Mouse (Mus musculus) lung, postnatal 0 days (tissue): ENCODE data around the gene Nyap1. TPM values are rescaled to one million over a fixed set of nuclear protein-coding genes. Genes with fewer than 3 reads are reported as not detected.

ENCODE experiments used
- ATAC-seq: fragments of 200-750 bp; cut with Nextera tagmentation; 2 replicates; pipeline ENCODE4 v1.8.0; 2017; ENCODE audit warnings: moderate library complexity
- DNase-seq: peaks from one replicate; pipeline ENCODE4 v3.0.0-alpha.2; 2016; ENCODE audit warnings: low spot score
- H3K27ac ChIP-seq: fragments of 300-500 bp; sonication (generic); 2 replicates; pipeline ENCODE4 v1.5.1; 2014; ENCODE audit warnings: antibody characterized with exemption, mild to moderate bottlenecking, low read length, mixed read lengths
- H3K27me3 ChIP-seq: fragments of 300-500 bp; sonication (generic); replicated peaks from 2 replicates; pipeline ENCODE4 v1.6.1; 2014; ENCODE audit warnings: low read length, mixed read lengths; ENCODE audit not compliant: insufficient read depth
- H3K36me3 ChIP-seq: fragments of 300-500 bp; sonication (generic); 2 replicates; pipeline ENCODE4 v1.6.1; 2014; ENCODE audit warnings: low read length, mixed read lengths; ENCODE audit not compliant: insufficient read depth
- H3K4me1 ChIP-seq: fragments of 300-500 bp; sonication (generic); 2 replicates; pipeline ENCODE4 v1.6.1; 2014; ENCODE audit warnings: antibody characterized with exemption, low read depth, low read length, mixed read lengths; ENCODE audit not compliant: insufficient read depth
- H3K4me2 ChIP-seq: fragments of 300-500 bp; sonication (generic); replicated peaks from 2 replicates; pipeline ENCODE4 v1.6.1; 2014; ENCODE audit warnings: low read depth, mild to moderate bottlenecking, low read length, moderate library complexity, mixed read lengths
- H3K4me3 ChIP-seq: fragments of 300-500 bp; sonication (generic); 2 replicates; pipeline ENCODE4 v1.5.1; 2014; ENCODE audit warnings: low read depth, low read length
- H3K9ac ChIP-seq: fragments of 300-500 bp; sonication (generic); replicated peaks from 2 replicates; pipeline ENCODE4 v1.6.1; 2014; ENCODE audit warnings: low read depth, mild to moderate bottlenecking
- H3K9me3 ChIP-seq: fragments of 300-500 bp; sonication (generic); 2 replicates; pipeline ENCODE4 v1.6.1; 2016; ENCODE audit warnings: low read length, mixed read lengths
- CTCF ChIP-seq: IDR thresholded peaks from 2 replicates; pipeline ENCODE4 v1.5.1; 2016; ENCODE audit warnings: antibody characterized with exemption, mild to moderate bottlenecking
- EP300 ChIP-seq: IDR thresholded peaks from 2 replicates; pipeline ENCODE4 v1.6.1; 2016; ENCODE audit warnings: antibody characterized with exemption, mild to moderate bottlenecking, control low read depth
- WGBS: fragments of 180-500 bp; shearing (Covaris S2); extraction: QIAGEN DNeasy Blood & Tissue Kit; methylation state at CpG from one replicate; pipeline ENCODE4 v1.1.7; 2014; 5-methylcytosine and 5-hydroxymethylcytosine counted together
- polyA plus RNA-seq: library from polyadenylated mRNA; unstranded; fragments of >200 nt; fragmentation: Nextera tagmentation; extraction: Ambion mirVana; gene quantifications from 2 replicates; pipeline ENCODE4 v1.2.1, GENCODE M21; 2015

Gene Nyap1
- polyA plus RNA-seq, 1 experiment from 2014 or later: 0.51 TPM

DNA sequence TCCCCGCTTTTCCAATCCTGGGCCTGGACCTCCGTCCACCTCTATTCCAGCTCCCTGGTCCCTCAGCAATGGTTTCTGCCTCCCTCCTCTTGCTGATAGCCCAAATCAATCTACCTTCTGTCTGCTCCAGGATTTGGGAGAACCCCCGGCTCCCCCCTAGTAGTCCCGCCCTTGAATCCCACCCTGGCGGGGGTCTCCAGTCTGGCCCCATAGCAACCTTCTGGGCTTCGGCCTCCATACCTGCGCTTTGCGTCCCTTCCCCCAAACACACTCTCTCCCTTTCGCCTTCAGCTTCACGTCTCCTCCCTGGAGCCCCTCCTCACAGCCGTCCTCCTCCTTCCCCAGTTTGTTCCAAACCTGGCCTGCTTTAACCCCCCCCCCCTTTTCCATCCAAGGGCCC, 901 bp downstream of the Nyap1 start:
- Histone ChIP-seq H3K4me1 (no peaks in the 10 kb centered on the region), H3K4me2 (peak overlapping the region; percentile 94), H3K27ac (no peak overlapping the region), H3K9ac (0 out of 2 replicates have a peak overlapping the region, but pooled peaks have one; percentile 34), H3K9me3 (no peaks in the 10 kb centered on the region), H3K36me3 (no peaks in the 10 kb centered on the region), H3K27me3 (no peaks in the 10 kb centered on the region), H3K4me3 (peak overlapping the region; percentile 57)
- DNase-seq (no peak), ATAC-seq (no peak)
- 21% methylated on average over 11 of the region's 11 CpGs for WGBS
- TF ChIP-seq CTCF (no peak), EP300 (no peak)

DNA sequence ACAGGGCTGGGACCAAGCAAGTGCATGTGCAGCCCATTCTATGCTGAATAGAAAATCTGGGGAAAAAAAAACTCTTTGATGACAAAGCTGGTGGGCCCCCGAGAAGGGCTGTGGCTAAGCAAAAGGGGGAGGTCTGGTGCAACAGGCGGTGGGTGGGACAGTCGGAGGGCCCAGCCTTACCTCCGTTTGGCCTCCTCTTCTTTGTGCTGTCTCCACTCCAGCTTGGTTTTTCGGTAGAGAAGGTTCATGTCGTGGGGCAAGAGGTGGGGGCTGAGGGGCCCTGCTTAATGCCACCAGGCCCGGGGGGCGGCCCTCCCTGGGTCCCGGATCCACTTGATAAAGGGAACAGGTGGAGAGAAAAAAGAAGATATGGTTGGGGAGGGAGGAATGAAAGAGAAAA, 1.9 kb downstream of the Nyap1 start:
- TF ChIP-seq EP300 (no peak), CTCF (no peak)
- no peaks in the 10 kb centered on the region for H3K9me3 ChIP-seq
- H3K9ac ChIP-seq: no peak overlapping the region
- H3K4me2 ChIP-seq: no peak overlapping the region
- H3K4me1 ChIP-seq: no peaks in the 10 kb centered on the region
- H3K4me3 ChIP-seq: no peak overlapping the region
- no peaks in the 10 kb centered on the region for H3K36me3 ChIP-seq
- WGBS: 64% methylated on average over 9 of the region's 9 CpGs
- no peak for DNase-seq
- ATAC-seq: no peak
- H3K27ac ChIP-seq: no peak overlapping the region
- H3K27me3 ChIP-seq: no peaks in the 10 kb centered on the region

DNA sequence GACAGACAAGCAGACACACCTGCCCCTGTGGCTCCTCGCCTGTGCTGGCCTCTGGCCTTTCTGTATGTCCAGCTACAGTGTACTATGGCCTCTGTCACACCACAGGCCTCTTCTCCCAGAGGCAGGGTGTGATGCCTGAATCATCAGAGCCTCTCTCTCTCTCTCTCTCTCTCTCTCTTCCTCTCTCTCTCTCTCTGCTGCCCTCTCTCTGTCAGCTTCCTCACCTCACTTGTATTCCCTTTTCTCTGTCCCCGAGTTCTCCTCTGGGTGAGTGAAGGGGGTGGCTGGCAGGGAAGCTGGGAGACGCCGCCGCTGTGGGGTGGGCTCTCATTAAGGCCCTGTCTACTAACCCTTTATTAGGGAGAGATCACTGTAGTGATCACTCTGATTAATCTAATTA, 2.9 kb downstream of the Nyap1 start:
- no peak overlapping the region for H3K27ac ChIP-seq
- H3K9ac ChIP-seq: no peak overlapping the region
- no peak overlapping the region for H3K4me2 ChIP-seq
- no peaks in the 10 kb centered on the region for H3K36me3 ChIP-seq
- H3K9me3 ChIP-seq: no peaks in the 10 kb centered on the region
- H3K4me3 ChIP-seq: no peak overlapping the region
- DNase-seq (no peak), ATAC-seq (no peak)
- TF ChIP-seq CTCF: peak; percentile 31
- no peak for TF ChIP-seq EP300
- 59% methylated on average over 5 of the region's 5 CpGs for WGBS
- no peaks in the 10 kb centered on the region for H3K27me3 ChIP-seq
- H3K4me1 ChIP-seq: no peaks in the 10 kb centered on the region

DNA sequence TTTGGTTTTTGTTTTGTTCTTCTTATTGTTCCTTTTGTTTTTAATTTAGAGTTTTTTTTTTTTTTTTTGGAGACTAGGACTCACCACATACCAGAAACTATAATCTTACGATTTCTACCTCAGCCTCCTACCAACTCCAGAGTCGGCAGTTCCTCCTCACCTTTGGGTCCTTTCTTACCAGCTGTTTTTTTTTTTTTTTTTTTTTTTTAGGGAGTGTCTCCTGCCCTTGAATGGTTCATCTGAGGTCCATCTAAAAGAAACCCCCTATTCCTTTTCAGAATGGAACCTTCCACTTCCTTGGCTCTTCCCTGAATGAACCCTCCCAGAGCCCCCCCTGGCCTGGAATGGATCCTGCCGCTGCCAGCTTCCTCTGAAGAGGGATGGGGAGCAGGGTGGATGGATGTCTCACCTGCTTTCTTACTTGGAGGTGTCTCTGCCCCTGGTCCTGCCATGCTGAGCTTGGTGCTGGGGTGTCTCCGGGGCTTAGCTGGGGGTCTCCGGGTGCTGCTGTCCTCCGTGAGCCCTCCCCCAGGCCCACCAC, 3.9 kb downstream of the Nyap1 start:
- H3K4me3 ChIP-seq: no peak overlapping the region
- DNase-seq (no peak), ATAC-seq (no peak)
- H3K27me3 ChIP-seq: no peaks in the 10 kb centered on the region
- H3K4me2 ChIP-seq: no peak overlapping the region
- H3K4me1 ChIP-seq: no peaks in the 10 kb centered on the region
- no peak overlapping the region for H3K9ac ChIP-seq
- TF ChIP-seq CTCF (no peak), EP300 (no peak)
- WGBS: 89% methylated on average over 6 of the region's 6 CpGs
- no peaks in the 10 kb centered on the region for H3K9me3 ChIP-seq
- no peak overlapping the region for H3K27ac ChIP-seq
- H3K36me3 ChIP-seq: no peaks in the 10 kb centered on the region

DNA sequence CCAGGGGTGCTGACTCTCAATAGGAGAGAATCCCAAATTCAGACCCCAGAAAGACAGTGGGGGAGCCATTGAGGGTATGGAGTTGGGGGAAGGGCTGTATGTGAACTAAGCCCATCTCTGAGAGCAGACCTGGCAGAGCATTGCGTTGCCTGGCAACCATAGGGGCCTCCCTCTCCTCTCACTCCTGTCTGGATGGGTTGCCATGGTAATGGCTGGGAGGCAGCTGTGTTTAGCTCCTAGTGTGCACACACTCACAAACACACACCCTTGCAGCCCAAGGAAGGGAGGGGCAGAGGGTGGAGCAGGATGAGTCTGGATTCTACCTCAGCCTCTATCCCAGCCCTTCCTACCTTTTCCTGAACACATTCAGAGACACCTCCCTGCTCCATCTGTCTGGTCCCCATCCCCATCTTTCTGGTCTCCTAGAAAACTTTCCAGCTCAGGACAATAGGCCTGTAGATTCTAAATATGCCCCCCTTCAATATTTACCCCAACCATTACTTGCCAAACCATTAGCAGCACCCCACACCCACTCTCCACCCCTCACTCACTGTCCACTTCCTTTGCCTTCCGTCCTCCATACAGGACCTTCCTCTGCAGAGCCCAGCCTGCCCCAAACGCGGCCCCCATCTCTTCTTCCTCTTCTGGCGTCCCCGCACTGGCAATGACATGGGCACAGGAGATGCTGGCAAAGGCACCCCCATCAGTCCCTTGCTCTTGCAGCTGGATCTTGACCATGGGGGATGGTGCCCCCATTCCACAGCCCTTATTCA, 6.9 kb downstream of the Nyap1 start:
- Histone ChIP-seq H3K4me3 (no peak overlapping the region), H3K9me3 (no peaks in the 10 kb centered on the region), H3K4me2 (no peak overlapping the region), H3K9ac (no peak overlapping the region), H3K36me3 (no peaks in the 10 kb centered on the region), H3K4me1 (no peaks in the 10 kb centered on the region), H3K27ac (no peak overlapping the region), H3K27me3 (no peaks in the 10 kb centered on the region)
- WGBS: 63% methylated on average over 6 of the region's 6 CpGs
- no peak for TF ChIP-seq EP300
- TF ChIP-seq CTCF: no peak
- ATAC-seq (no peak), DNase-seq (no peak)

DNA sequence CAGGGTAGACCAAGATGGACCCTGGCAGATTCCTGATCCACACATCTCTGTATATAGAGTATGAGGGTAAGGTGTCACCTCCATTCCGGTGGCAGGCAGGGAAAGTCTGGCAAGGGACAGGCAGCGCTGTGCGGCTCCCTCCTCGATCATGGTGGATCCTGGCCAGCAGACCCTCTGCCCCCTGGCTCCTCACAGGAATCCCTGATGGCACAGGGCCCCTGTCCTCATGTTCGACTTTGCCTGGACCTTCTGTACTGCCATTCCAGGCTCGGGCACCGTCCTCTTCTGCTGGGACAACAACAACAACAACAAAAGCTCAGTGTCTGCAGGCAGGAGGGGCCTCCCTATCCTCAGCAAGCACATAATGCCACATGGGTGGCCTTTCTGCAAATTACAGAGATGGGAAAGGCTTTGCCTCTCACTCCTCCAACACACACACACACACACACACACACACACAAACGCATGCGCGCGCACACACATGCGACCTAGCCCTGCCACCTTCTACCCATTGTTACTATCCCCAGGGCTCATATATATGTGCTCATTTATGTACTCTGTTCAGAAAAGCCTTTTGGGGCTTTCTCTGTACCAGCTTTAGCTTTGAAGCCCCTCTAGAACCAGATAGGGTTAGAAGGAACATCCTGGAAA, 7.6 kb downstream of the Nyap1 start:
- WGBS: 91% methylated on average over 12 of the region's 12 CpGs

More for the DNA sequence above, 7.6 kb downstream of the Nyap1 start:
- Histone ChIP-seq H3K27me3 (no peaks in the 10 kb centered on the region), H3K4me1 (no peaks in the 10 kb centered on the region), H3K4me3 (no peak overlapping the region), H3K9ac (no peak overlapping the region), H3K9me3 (no peaks in the 10 kb centered on the region), H3K36me3 (no peaks in the 10 kb centered on the region), H3K27ac (no peak overlapping the region), H3K4me2 (no peak overlapping the region)
- DNase-seq (no peak), ATAC-seq (no peak)
- no peak for TF ChIP-seq CTCF
- no peak for TF ChIP-seq EP300
